Mouse (Mus musculus) limb, embryonic 10.5 days (tissue): ENCODE data around the gene Hes3. TPM values are rescaled to one million over a fixed set of nuclear protein-coding genes. Genes with fewer than 3 reads are reported as not detected.

Experiments used
- polyA plus RNA-seq: library from polyadenylated mRNA; unstranded; fragments of >200 nt; fragmentation: Nextera tagmentation; extraction: Ambion mirVana; gene quantifications from 2 replicates; pipeline ENCODE4 v1.2.1, GENCODE M21; 2016

Hes3 gene
- polyA plus RNA-seq, 1 experiment from 2014 or later, result not detected

Other genes starting within 250 kb of the Hes3 start
- gene Plekhg5, start 219.2 kb downstream of the Hes3 start, polyA plus RNA-seq, result 9.5 and 13.3 TPM in 2 replicates
- gene Tnfrsf25, start 175.7 kb downstream of the Hes3 start, polyA plus RNA-seq, result 0.67 and 0.75 TPM in 2 replicates
- gene Espn, start 139.3 kb downstream of the Hes3 start, polyA plus RNA-seq, result 2.9 and 3.2 TPM in 2 replicates
- not detected in 2 replicates for gene Hes2, start 132.8 kb downstream of the Hes3 start, polyA plus RNA-seq
- gene Acot7, start 113.5 kb downstream of the Hes3 start, polyA plus RNA-seq, result 34.8 and 36.7 TPM in 2 replicates
- gene Gpr153, start 17.4 kb downstream of the Hes3 start, polyA plus RNA-seq, result 1.4 and 3.0 TPM in 2 replicates
- 31.4 and 33.9 TPM in 2 replicates for gene Icmt, start 5.6 kb upstream of the Hes3 start, polyA plus RNA-seq
- 0.70 and 1.1 TPM in 2 replicates for gene Rnf207, start 27.3 kb upstream of the Hes3 start, polyA plus RNA-seq
- 352 and 417 TPM in 2 replicates for gene Rpl22, start 34.1 kb upstream of the Hes3 start, polyA plus RNA-seq
- 0.01 and 0.03 TPM in 2 replicates for gene Chd5, start 47.0 kb upstream of the Hes3 start, polyA plus RNA-seq
- gene Nphp4, start 185.0 kb upstream of the Hes3 start, polyA plus RNA-seq, result 2.8 and 3.8 TPM in 2 replicates
- 3.9 and 5.2 TPM in 2 replicates for gene Kcnab2, start 186.2 kb upstream of the Hes3 start, polyA plus RNA-seq